Mouse (Mus musculus) lung, adult 2 months (tissue): ENCODE data around the gene Pacsin1.

Experiments used
- CTCF ChIP-seq: fragments of 200-500 bp; IDR thresholded peaks from 2 replicates; pipeline ENCODE4 v1.5.1; 2011; ENCODE audit warnings: mild to moderate bottlenecking, low read length, control low read depth; ENCODE audit not compliant: insufficient read depth
- POLR2A ChIP-seq: fragments of 200-500 bp; IDR thresholded peaks from 2 replicates; pipeline ENCODE4 v1.6.1; 2011; ENCODE audit warnings: low read depth, mild to moderate bottlenecking, control low read depth, low read length, borderline replicate concordance; ENCODE audit errors: extremely low read depth

- TF ChIP-seq CTCF (no peak), POLR2A (no peak)
Measured at GRCm38 (mm10) chr17:27657123-27657522, 1.8 kb downstream of the Pacsin1 start.
